13 mouse cellular contexts compared by ENCODE assay signal in the genomic region with DNA sequence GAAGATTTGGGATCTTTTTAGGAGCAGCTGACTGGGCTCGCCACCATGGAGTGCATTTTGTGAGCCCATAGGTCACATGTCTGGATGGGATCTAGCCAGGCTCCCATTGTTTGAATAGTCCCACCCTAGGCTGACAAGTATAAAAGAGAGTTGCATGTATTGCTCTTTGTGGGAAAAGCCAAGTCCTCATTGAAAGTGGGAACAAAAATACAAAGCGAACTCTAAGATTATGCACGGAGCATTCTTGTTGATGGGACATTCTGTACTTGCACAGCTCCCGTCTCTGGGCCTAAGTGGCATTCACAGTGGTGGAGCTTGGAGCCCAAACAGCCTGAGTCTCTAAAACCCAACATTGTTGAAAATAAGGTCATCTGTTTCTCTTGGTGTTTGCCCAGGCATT.
DNase-seq lines count a peak whose midpoint lies in the region; ATAC-seq lines count a peak whose summit lies in the region.
"Had no signal": no experiment of that assay in that cellular context is flagged by ENCODE, and none has a peak within 500 bp of the region (broad histone marks: within the 10 kb centered on the region; RNA-seq: fewer than 3 reads in every experiment).

No protein-coding gene starts in this region.

- H3K4me3 ChIP-seq in heart, embryonic 12.5 days, result no peak overlapping the region
- H3K4me3 ChIP-seq in heart, embryonic 11.5 days (ENCODE audit: low read depth, low read length), result no peak overlapping the region
- no peak overlapping the region for H3K4me3 ChIP-seq in lung, embryonic 16.5 days (ENCODE audit: low read length)
- no peak overlapping the region for H3K4me3 ChIP-seq in intestine, embryonic 16.5 days (ENCODE audit: low read length)
- H3K4me3 ChIP-seq: intestine, embryonic 15.5 days; limb, embryonic 13.5 days; liver, embryonic 15.5 days had no signal

- peaks cover 98% of the 10 kb centered on the region for H3K36me3 ChIP-seq in heart, embryonic 12.5 days
- H3K36me3 ChIP-seq in heart, embryonic 11.5 days (ENCODE audit: control insufficient read depth, insufficient read depth, low read length), result peaks cover 55% of the 10 kb centered on the region
- peaks cover 22% of the 10 kb centered on the region for H3K36me3 ChIP-seq in lung, embryonic 16.5 days (ENCODE audit: control insufficient read depth, insufficient read depth, low read length)
- peaks cover 16% of the 10 kb centered on the region for H3K36me3 ChIP-seq in intestine, embryonic 16.5 days (ENCODE audit: control insufficient read depth, insufficient read depth, low read length)
- H3K36me3 ChIP-seq: limb, embryonic 13.5 days had no signal

- no peaks in the 10 kb centered on the region for H3K27me3 ChIP-seq in heart, embryonic 12.5 days (replicated peaks)
- H3K27me3 ChIP-seq in heart, embryonic 11.5 days (ENCODE audit: control insufficient read depth, insufficient read depth, low read length), result no peaks in the 10 kb centered on the region
- H3K27me3 ChIP-seq in lung, embryonic 16.5 days (ENCODE audit: control insufficient read depth, insufficient read depth, low read depth, low read length), result no peaks in the 10 kb centered on the region
- no peaks in the 10 kb centered on the region for H3K27me3 ChIP-seq in intestine, embryonic 16.5 days (replicated peaks; ENCODE audit: control insufficient read depth, insufficient read depth, low read length)
- H3K27me3 ChIP-seq: intestine, embryonic 15.5 days; liver, embryonic 15.5 days had no signal

- peak overlapping the region; percentile 35; the same call in 1 of the 2 replicates for H3K27ac ChIP-seq in heart, embryonic 12.5 days (ENCODE audit: poor library complexity, severe bottlenecking)
- no peak overlapping the region for H3K27ac ChIP-seq in heart, embryonic 11.5 days (ENCODE audit: low read depth, low read length)
- peak overlapping the region; percentile 57; the same call in 1 of the 2 replicates for H3K27ac ChIP-seq in lung, embryonic 16.5 days (ENCODE audit: low read length)
- no peak overlapping the region for H3K27ac ChIP-seq in intestine, embryonic 16.5 days (ENCODE audit: low read length)
- H3K27ac ChIP-seq: intestine, embryonic 15.5 days; limb, embryonic 13.5 days; liver, embryonic 15.5 days had no signal

- peak; percentile 36 for DNase-seq in kidney, postnatal 14 days
- no peak for DNase-seq in kidney, adult 8-10 months
- no peak for DNase-seq in lung, postnatal 10 days
- DNase-seq in lung, postnatal 25 days (ENCODE audit: low spot score), result peak; percentile 64
- DNase-seq: cerebellum, postnatal 25 days had no signal

- WGBS in heart, embryonic 12.5 days, result 92% methylated on average over 4 of the region's 4 CpGs
- WGBS in heart, embryonic 11.5 days (ENCODE audit: insufficient replicate concordance), result 85% methylated on average over 4 of the region's 4 CpGs
- 83% methylated on average over 4 of the region's 4 CpGs for WGBS in lung, embryonic 16.5 days
- WGBS in intestine, embryonic 16.5 days, result 91% methylated on average over 4 of the region's 4 CpGs

- no peaks in the 10 kb centered on the region for H3K9me3 ChIP-seq in heart, embryonic 12.5 days (replicated peaks)
- H3K9me3 ChIP-seq in heart, embryonic 11.5 days (replicated peaks; ENCODE audit: control insufficient read depth, low read length), result no peaks in the 10 kb centered on the region
- H3K9me3 ChIP-seq in lung, embryonic 16.5 days (ENCODE audit: control insufficient read depth, low read length), result no peaks in the 10 kb centered on the region
- H3K9me3 ChIP-seq in intestine, embryonic 16.5 days (ENCODE audit: control insufficient read depth, low read length), result no peaks in the 10 kb centered on the region
- H3K9me3 ChIP-seq: intestine, embryonic 15.5 days; limb, embryonic 13.5 days; liver, embryonic 15.5 days had no signal

- ATAC-seq in heart, embryonic 12.5 days (ENCODE audit: insufficient number of reproducible peaks, low FRiP score), result no peak
- ATAC-seq in heart, embryonic 11.5 days (replicated peaks; ENCODE audit: insufficient number of reproducible peaks, low FRiP score, low TSS enrichment), result no peak
- no peak for ATAC-seq in lung, embryonic 16.5 days (ENCODE audit: low read depth)
- ATAC-seq in intestine, embryonic 16.5 days, result no peak
- ATAC-seq: forebrain, embryonic 14.5 days; intestine, embryonic 15.5 days had no signal

- H3K4me2 ChIP-seq in heart, embryonic 12.5 days, result no peak overlapping the region
- H3K4me2 ChIP-seq in heart, embryonic 11.5 days, result no peak overlapping the region
- no peak overlapping the region for H3K4me2 ChIP-seq in lung, embryonic 16.5 days (ENCODE audit: low read depth, low read length)
- H3K4me2 ChIP-seq in intestine, embryonic 16.5 days (ENCODE audit: low read depth, low read length), result no peak overlapping the region
- H3K4me2 ChIP-seq: intestine, embryonic 15.5 days; limb, embryonic 13.5 days; liver, embryonic 15.5 days had no signal

- H3K9ac ChIP-seq in heart, embryonic 12.5 days, result no peak overlapping the region
- H3K9ac ChIP-seq in heart, embryonic 11.5 days (ENCODE audit: low read depth, low read length), result no peak overlapping the region
- H3K9ac ChIP-seq in lung, embryonic 16.5 days (ENCODE audit: low read length), result no peak overlapping the region
- H3K9ac ChIP-seq in intestine, embryonic 16.5 days (ENCODE audit: low read depth, low read length), result no peak overlapping the region
- H3K9ac ChIP-seq: intestine, embryonic 15.5 days; limb, embryonic 13.5 days; liver, embryonic 15.5 days had no signal

- H3K4me1 ChIP-seq in heart, embryonic 12.5 days (replicated peaks), result peaks cover 21% of the 10 kb centered on the region
- peaks cover 8% of the 10 kb centered on the region for H3K4me1 ChIP-seq in heart, embryonic 11.5 days (ENCODE audit: control insufficient read depth, insufficient read depth, low read length)
- H3K4me1 ChIP-seq in lung, embryonic 16.5 days (replicated peaks; ENCODE audit: control insufficient read depth, insufficient read depth, low read length), result no peaks in the 10 kb centered on the region
- peaks cover 3% of the 10 kb centered on the region; the same call in 1 of the 2 replicates for H3K4me1 ChIP-seq in intestine, embryonic 16.5 days (ENCODE audit: control insufficient read depth, insufficient read depth, low read length)
- H3K4me1 ChIP-seq: intestine, embryonic 15.5 days; liver, embryonic 15.5 days had no signal

Comparison
In these comparisons a context has a peak if more than half of its experiments do, and no peak if none do; other contexts are left out.
1. H3K27ac ChIP-seq: peak in heart, embryonic 12.5 days (single experiment) and lung, embryonic 16.5 days (single experiment); none in heart, embryonic 11.5 days (single experiment) and intestine, embryonic 16.5 days (single experiment).
2. DNase-seq: peak in kidney, postnatal 14 days (single experiment) and lung, postnatal 25 days (single experiment); none in kidney, adult 8-10 months (0 of 2) and lung, postnatal 10 days (single experiment).